Mouse (Mus musculus) hindbrain, embryonic 10.5 days (tissue): Measurements from ENCODE around the gene Susd1. TPM values are rescaled to one million over a fixed set of nuclear protein-coding genes. Genes with fewer than 3 reads are reported as not detected.

Experiments used
- DNase-seq: peaks from one replicate; pipeline ENCODE4 v3.0.0-alpha.2; 2017; ENCODE audit warnings: low spot score
- H3K27ac ChIP-seq: fragments of 300-500 bp; sonication (generic); 2 replicates; pipeline ENCODE4 v1.5.1; 2016; ENCODE audit warnings: mild to moderate bottlenecking, moderate library complexity
- H3K27me3 ChIP-seq: fragments of 300-500 bp; sonication (generic); 2 replicates; pipeline ENCODE4 v1.6.1; 2016; ENCODE audit warnings: mild to moderate bottlenecking; ENCODE audit not compliant: poor library complexity, insufficient read depth, severe bottlenecking
- H3K36me3 ChIP-seq: fragments of 300-500 bp; sonication (generic); 2 replicates; pipeline ENCODE4 v1.6.1; 2016; ENCODE audit warnings: mild to moderate bottlenecking, moderate library complexity
- H3K4me1 ChIP-seq: fragments of 300-500 bp; sonication (generic); replicated peaks from 2 replicates; pipeline ENCODE4 v1.6.1; 2016; ENCODE audit warnings: mild to moderate bottlenecking
- H3K4me3 ChIP-seq: fragments of 300-500 bp; sonication (generic); 2 replicates; pipeline ENCODE4 v1.5.1; 2016; ENCODE audit warnings: mild to moderate bottlenecking, moderate library complexity
- H3K9me3 ChIP-seq: fragments of 300-500 bp; sonication (generic); 2 replicates; pipeline ENCODE4 v1.6.1; 2016; ENCODE audit warnings: mild to moderate bottlenecking, moderate library complexity
- WGBS: fragments of 180-500 bp; shearing (Covaris S2); methylation state at CpG from one replicate; pipeline ENCODE4 v1.1.7; 2016; 5-methylcytosine and 5-hydroxymethylcytosine counted together
- polyA plus RNA-seq: library from polyadenylated mRNA; unstranded; fragments of >200 nt; fragmentation: Nextera tagmentation; extraction: Ambion mirVana; gene quantifications from 2 replicates; pipeline ENCODE4 v1.2.1, GENCODE M21; 2016

The Susd1 gene
- polyA plus RNA-seq, 1 experiment from 2014 or later, result 2.0 TPM

DNA sequence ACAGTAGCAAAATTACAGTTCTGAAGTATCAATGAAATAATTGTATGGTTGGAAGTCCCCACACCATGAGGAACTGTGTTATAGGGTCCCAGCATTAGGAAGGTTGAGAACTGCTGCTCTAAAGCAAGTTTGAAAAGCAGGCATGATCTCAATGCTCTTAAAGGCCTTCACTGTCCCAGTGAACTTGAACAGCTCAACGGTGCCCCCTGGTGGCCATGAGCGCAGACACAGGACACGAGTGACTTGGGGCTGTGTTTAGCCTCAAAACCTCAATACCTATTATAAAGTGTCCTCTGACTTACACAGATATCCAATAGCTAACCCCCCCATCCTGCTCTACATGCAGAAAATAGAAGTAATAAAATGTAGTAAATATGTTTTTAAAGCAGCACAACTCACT is 97.7 kb downstream of the Susd1 start:
- WGBS, result 0% methylated on average over 3 of the region's 3 CpGs
- no peaks in the 10 kb centered on the region for H3K36me3 ChIP-seq
- peak; percentile 85 for DNase-seq
- H3K4me3 ChIP-seq, result no peak overlapping the region
- no peaks in the 10 kb centered on the region for H3K4me1 ChIP-seq
- H3K9me3 ChIP-seq, result no peaks in the 10 kb centered on the region
- H3K27ac ChIP-seq, result no peak overlapping the region
- no peaks in the 10 kb centered on the region for H3K27me3 ChIP-seq

DNA sequence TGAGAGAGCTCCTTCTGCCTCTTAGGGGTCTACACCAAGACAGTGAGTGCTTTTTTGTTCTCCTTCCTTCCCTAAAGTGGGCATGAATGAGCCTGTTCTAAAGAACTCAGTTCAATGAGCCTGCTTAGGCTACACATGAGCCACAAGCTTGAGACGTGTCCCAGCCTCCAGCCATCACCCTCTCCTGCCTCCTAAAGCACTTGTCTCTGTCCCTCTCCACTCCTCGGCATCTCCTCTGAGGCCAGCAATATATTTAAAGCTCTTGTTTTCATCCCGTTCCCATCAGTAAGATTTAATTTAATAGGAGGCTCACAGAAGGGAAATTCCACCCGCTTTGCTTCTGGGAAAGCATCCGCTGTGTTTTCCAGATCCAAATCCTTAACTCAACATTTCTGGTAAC is 98.4 kb downstream of the Susd1 start:
- Histone ChIP-seq H3K4me1 (no peaks in the 10 kb centered on the region), H3K27ac (no peak overlapping the region), H3K36me3 (no peaks in the 10 kb centered on the region), H3K4me3 (no peak overlapping the region), H3K9me3 (no peaks in the 10 kb centered on the region), H3K27me3 (no peaks in the 10 kb centered on the region)
- WGBS, result 82% methylated on average over 5 of the region's 5 CpGs
- no peak for DNase-seq

DNA sequence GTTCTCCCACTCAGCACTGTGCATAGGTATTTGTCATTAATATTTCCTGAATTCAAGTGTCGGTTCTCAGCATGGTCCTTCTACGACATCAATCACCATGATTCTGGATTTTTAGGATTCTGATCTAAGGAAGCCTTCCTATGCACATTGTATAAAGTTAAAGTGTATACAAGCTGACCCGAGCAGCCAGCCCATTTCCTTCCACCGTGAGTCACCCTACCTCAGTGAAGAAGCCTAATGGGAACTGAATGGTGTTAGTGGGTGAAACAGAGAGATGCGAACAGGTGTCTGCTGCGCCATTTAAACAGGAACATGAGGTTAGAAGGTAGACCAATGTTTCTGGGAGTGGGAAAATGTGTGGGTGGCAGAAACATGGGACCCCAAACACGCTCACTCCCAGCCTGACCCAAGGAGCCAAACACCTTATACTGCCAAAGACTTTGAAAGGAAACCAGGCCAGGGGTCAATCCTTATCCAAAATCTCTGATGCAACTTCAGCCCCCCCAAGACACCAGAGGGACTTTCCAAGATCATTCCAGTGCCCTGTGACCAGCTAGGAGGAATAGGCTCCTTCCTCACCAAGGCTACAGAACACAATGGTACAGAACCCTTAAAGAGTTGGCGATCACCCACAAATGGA is 99.4 kb downstream of the Susd1 start:
- Histone ChIP-seq H3K4me1 (no peaks in the 10 kb centered on the region), H3K36me3 (no peaks in the 10 kb centered on the region), H3K9me3 (no peaks in the 10 kb centered on the region), H3K4me3 (no peak overlapping the region), H3K27me3 (no peaks in the 10 kb centered on the region), H3K27ac (no peak overlapping the region)
- WGBS, result 90% methylated on average over 8 of the region's 8 CpGs
- DNase-seq, result no peak

DNA sequence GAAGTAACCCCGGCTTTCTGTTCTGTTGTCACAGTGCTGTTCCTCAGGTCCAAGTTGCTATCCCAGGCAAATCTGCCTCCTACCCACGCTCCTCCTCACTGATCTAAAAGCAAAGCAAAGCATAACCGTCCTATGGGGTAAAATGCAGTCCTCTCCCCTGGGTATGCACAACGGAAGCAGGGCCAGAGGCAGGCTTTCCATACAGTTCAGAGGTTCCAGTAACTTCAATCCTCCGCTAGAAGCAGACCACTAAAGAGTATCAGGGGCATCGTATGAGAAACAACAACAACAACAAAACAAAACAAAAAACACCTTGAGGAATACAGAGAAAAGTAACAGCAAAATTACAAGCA is 100.9 kb downstream of the Susd1 start:
- 87% methylated on average over 6 of the region's 6 CpGs for WGBS
- H3K9me3 ChIP-seq, result no peaks in the 10 kb centered on the region

DNA sequence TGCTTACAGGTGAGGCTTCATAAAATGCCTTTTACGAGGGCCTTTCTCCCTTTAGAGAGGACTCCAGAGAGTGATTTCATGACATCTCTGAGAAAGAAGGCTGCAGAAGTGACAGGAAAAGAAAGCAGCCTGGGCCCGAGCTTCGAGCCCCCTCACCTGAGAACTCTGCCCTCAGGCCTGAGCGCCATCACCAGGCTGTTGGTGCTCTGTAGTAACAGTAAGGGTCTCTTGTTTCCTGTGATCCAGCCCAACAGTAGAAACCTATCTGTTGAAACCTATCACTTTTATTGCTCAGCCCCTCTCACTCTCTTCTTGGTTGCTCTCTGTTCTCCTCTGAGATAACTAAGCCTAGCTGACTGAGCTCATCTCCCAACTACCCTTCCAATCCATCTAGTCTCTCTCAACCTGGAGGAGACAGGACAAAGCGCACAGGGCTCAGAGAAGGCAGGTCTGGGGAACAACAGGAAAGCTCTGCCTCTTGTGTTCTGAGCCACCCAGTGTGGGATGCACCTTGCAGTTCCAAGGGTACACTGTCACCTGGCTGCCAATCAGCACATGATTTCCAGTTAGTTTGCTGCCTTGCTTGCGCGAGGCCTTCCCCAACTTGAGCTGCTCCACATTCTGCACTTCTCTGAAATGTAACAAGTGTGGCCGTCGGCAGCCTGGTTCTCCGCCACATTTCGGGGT is 101.4 kb downstream of the Susd1 start:
- WGBS, result 90% methylated on average over 11 of the region's 11 CpGs
- Histone ChIP-seq H3K4me1 (no peaks in the 10 kb centered on the region; the same call in 1 of the 2 replicates), H3K36me3 (no peaks in the 10 kb centered on the region)

More for the DNA sequence above, 100.9 kb downstream of the Susd1 start:
- no peak overlapping the region for H3K27ac ChIP-seq
- H3K27me3 ChIP-seq, result no peaks in the 10 kb centered on the region
- no peak overlapping the region for H3K4me3 ChIP-seq
- no peaks in the 10 kb centered on the region for H3K36me3 ChIP-seq
- DNase-seq, result no peak
- no peaks in the 10 kb centered on the region for H3K4me1 ChIP-seq

DNA sequence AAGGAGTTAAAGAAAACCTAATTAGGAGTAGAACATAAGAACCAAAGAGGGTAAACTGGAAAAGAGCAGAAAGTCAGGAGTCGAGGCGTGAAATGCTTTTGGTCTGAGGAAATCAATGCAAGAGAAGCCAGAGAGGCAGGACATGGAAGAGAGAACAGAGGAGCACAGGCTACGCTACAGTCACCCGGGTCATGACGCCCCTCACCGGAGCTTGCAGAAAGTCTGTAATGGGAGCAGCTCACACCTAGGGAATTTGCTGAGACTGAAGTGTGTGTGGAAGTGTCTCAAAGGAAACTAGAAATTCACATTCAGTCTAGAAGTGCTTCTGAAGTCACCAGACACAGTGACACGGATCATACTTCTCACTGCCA is 102.0 kb downstream of the Susd1 start:
- Histone ChIP-seq H3K36me3 (no peaks in the 10 kb centered on the region), H3K4me3 (no peak overlapping the region), H3K4me1 (no peaks in the 10 kb centered on the region; the same call in 1 of the 2 replicates), H3K27me3 (no peaks in the 10 kb centered on the region), H3K9me3 (no peaks in the 10 kb centered on the region), H3K27ac (no peak overlapping the region)
- DNase-seq, result no peak
- 87% methylated on average over 7 of the region's 7 CpGs for WGBS

More for the DNA sequence above, 101.4 kb downstream of the Susd1 start:
- Histone ChIP-seq H3K27me3 (no peaks in the 10 kb centered on the region), H3K27ac (no peak overlapping the region), H3K9me3 (no peaks in the 10 kb centered on the region), H3K4me3 (no peak overlapping the region)
- no peak for DNase-seq

DNA sequence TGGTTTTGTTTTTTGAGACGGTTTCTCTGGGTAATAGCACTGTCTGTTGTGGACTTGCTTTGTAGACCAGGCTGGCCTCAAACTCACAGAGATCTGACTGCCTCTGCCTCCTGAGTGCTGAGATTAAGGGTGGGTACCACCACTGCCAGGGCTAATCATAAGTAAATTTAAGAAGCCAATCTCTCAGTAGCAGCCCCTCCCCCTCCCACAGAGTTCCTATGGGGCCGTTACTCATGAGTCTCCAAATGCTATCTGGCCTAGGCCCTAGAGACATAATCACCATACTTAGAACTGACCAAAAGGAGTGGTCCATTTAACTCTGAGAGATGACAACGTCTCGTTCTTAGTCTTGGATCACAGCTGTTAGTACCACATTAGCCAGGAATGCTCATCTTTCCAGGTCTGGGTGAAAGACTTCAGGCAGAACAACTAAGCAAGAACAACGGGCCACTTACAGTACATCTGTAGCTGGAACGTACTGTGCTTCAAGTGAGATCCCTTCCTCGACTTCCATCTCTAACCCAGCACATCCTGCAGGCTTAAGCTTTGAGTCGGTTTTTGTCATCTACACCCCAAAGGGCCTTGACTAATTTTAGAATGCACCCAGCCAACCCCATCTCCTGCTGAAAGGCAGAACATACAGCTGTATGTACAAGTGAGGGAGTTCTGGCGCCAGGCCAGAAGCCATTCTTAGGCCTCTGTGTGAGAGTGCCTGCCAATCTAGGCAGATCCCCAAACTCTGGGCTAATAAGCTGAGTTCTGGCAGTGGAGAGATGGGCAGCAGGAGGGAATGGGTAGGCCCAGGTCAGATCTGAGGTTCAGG is 102.6 kb downstream of the Susd1 start:
- Histone ChIP-seq H3K27me3 (no peaks in the 10 kb centered on the region), H3K27ac (no peak overlapping the region), H3K9me3 (no peaks in the 10 kb centered on the region), H3K4me1 (no peaks in the 10 kb centered on the region; the same call in 1 of the 2 replicates), H3K36me3 (no peaks in the 10 kb centered on the region), H3K4me3 (no peak overlapping the region)
- 86% methylated on average over 9 of the region's 9 CpGs for WGBS
- DNase-seq, result no peak

DNA sequence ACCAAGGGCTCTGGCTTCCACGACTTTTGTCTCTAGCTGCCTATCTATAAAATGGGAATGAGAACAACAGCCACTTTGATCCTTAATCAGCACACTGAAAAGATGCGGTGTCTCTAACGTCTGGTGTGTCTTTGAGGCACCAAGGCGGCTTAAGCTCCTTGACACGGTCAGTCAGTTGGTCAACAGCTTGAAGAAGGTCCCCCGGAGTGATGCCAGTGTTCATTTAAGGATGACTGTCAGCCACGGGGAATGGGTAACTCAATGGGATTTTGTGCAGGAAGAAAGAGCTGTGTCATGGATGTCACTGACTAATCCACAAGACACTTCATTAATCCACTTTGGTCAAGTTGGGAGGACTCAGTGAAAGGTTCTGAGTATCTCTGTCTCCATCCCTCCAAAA is 103.3 kb downstream of the Susd1 start:
- no peak overlapping the region for H3K4me3 ChIP-seq
- no peaks in the 10 kb centered on the region for H3K9me3 ChIP-seq
- no peak for DNase-seq
- no peaks in the 10 kb centered on the region for H3K27me3 ChIP-seq
- no peaks in the 10 kb centered on the region for H3K36me3 ChIP-seq
- H3K27ac ChIP-seq, result no peak overlapping the region
- H3K4me1 ChIP-seq, result no peaks in the 10 kb centered on the region; the same call in 1 of the 2 replicates
- 60% methylated on average over 7 of the region's 7 CpGs for WGBS

DNA sequence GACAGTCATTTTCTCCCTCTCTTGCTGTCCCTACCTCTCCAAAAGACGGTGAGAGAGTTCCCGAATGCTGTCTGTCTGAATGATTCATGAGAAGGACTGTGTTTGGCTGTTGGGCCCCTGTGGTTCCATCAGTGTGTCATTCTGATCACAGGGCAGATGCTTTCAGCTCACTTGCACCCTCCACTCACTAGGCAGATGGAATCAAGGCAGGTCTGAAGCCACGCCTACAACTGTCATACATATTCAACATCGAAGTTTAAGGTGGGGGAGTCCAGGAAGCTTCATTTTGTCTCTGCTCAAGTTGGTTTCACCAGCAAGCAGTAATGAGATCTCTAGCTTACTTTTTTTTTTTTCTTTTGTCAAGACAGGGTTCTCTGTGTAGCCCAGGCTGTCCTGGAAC is 104.2 kb downstream of the Susd1 start:
- Histone ChIP-seq H3K27me3 (no peaks in the 10 kb centered on the region), H3K27ac (no peak overlapping the region), H3K36me3 (no peaks in the 10 kb centered on the region), H3K4me1 (no peaks in the 10 kb centered on the region; the same call in 1 of the 2 replicates), H3K4me3 (no peak overlapping the region), H3K9me3 (no peaks in the 10 kb centered on the region)
- DNase-seq, result no peak
- WGBS, result 94% methylated on average over 4 of the region's 4 CpGs

DNA sequence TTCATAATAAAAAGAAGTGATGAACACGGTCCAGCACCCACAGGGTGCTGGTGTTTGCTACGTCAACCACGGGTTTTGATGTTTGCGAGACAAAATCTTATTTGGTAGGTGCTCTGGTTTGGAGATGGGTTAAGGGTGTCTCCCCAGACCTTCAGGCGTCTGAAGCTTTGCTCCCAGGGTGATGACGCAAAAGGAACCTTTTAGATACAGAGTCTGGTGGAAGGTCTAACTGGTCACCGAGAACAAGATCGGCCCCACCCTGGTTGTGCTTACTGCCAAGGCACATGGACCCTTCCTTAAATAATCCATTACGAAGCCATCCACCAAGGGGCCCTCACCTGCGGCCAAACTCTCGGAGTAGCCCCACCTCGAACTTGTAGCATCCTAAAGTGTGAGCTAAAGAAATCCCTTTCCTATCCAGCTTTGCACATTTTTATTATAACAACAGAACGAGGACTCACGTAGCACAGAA is 105.0 kb downstream of the Susd1 start:
- Histone ChIP-seq H3K4me1 (no peaks in the 10 kb centered on the region; the same call in 1 of the 2 replicates), H3K4me3 (no peak overlapping the region), H3K27ac (no peak overlapping the region), H3K9me3 (no peaks in the 10 kb centered on the region), H3K36me3 (no peaks in the 10 kb centered on the region), H3K27me3 (no peaks in the 10 kb centered on the region)
- WGBS, result 95% methylated on average over 14 of the region's 14 CpGs
- no peak for DNase-seq

DNA sequence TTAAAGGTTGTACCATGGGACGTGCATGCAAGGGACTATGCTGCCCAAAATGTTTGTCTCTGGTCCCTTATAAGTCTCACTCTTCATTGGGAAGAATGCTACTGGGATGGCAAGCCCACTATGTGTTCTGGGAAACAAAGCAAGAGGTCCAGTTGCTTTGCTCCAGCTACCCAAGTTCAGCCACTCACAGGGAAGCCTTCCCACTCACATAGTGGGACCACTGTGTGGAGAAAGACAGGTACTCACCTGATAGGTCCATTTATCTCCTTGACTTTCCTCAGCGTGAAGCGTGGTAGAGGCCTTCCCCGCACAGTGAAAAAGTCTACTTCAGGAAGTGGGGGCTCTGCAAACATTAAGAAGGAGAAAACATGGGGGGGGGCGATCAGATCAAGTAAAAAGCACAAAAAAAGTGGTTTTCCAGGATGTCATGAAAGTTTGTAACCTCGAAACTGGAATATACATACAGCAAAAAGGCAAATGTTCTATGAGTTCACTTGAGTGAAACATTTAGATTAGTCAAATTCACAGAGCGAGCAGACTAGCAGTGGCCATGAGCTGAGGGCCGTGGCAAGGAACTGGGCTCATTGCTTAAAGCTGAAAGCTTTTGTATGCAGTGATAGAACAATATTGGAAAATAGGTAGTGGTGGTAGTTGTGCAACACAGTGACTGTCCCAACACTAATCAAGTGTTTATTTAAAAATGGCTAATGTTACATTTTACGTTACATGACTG is 105.6 kb downstream of the Susd1 start:
- H3K4me3 ChIP-seq, result no peak overlapping the region
- H3K27ac ChIP-seq, result no peak overlapping the region
- 93% methylated on average over 9 of the region's 9 CpGs for WGBS
- no peak for DNase-seq
- no peaks in the 10 kb centered on the region for H3K27me3 ChIP-seq
- no peaks in the 10 kb centered on the region for H3K9me3 ChIP-seq
- no peaks in the 10 kb centered on the region for H3K36me3 ChIP-seq
- H3K4me1 ChIP-seq, result no peaks in the 10 kb centered on the region; the same call in 1 of the 2 replicates

DNA sequence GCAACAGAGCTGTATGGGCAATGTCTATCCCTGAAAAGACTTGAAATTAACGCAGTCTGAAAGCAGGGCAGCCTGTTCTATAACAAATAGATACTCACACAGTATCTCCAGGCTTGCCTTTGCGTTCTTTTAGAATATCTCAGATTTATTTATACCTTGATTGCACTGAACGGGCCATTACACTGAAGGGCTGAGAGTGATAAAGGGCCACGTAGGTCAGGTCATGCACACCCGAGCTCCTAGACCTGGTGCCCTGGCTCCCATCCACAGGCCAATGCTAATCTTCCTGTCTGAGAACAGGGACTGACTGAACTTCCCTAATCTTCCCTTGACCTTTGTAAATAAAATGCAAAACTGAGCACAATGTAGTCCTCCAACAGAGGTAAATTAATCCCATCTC is 106.3 kb downstream of the Susd1 start:
- Histone ChIP-seq H3K36me3 (no peaks in the 10 kb centered on the region), H3K4me3 (no peak overlapping the region), H3K27me3 (no peaks in the 10 kb centered on the region), H3K27ac (no peak overlapping the region), H3K4me1 (no peaks in the 10 kb centered on the region; the same call in 1 of the 2 replicates), H3K9me3 (no peaks in the 10 kb centered on the region)
- WGBS, result 87% methylated on average over 5 of the region's 5 CpGs
- DNase-seq, result no peak
